Mouse (Mus musculus) T-helper 1 cell (primary cell): ENCODE results near the gene Cfl1.

Source experiments
- in situ Hi-C: fragments of 300-600 bp; cut with MboI, MseI; formaldehyde crosslinking; loops from one replicate; pipeline ENCODE4 v1.15.1; 2025; ENCODE audit warnings: high pct_unique_total_duplicates

Cfl1 gene

GRCm38 (mm10) chr19:5465037-5465436, 25.2 kb upstream of the Cfl1 start:
- in situ Hi-C loops, result no loop called here

DNA sequence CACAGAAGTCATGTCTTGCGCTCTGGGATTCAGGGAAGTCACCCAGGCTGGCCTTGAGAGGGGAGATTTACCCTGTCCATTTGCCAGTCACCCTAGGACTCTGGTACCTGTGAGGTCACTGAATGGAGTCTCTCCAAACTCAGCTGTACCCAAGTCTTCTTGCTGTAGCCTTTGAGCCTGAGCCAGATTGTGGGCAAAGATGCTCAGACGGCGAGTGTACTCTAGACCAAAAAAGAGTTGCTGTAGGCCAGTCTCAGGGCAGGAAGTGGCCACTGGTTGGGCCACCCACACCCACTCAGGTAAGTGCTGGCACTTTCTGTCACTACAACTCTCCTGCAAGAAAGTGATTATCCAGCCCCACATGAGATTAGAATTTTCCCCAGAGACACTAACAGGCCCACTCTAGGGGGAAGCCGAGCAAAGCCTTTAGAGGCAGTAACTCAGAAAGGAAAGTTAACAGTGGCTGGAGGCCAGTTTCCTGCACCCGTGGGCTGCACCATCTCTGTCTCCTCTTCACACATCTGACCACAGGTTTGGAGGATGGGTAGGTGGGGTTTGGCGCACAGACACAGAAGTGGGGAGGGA, 23.2 kb upstream of the Cfl1 start:
- in situ Hi-C loops, result no loop called here

GRCm38 (mm10) chr19:5468374-5468773, 21.9 kb upstream of the Cfl1 start, which contains the start of gene Ctsw:
TSS of gene Ctsw (minus strand) at chr19:5468507.
- in situ Hi-C loops, result no loop called here

DNA sequence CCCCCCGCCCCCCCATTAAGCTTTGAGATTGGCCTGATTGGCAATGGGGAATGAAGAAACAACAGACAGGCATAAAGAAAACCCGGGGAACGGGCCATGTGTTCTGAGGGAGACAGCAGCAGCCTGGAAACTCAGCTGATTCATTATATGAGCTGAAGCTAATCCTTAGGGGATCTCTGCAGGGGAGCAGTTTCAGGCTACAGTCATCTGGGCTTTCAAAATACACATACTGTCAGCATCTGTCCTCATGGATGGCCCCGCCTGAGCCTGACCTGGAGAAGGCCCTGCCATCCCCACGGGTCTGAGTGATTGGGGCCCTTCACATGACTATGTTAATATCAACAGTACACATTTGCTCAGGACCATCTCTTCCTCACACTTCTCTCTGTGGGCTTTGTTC, 18.4 kb upstream of the Cfl1 start:
- in situ Hi-C loops, result no loop called here

GRCm38 (mm10) chr19:5472857-5473256, 17.4 kb upstream of the Cfl1 start:
- in situ Hi-C loops, result no loop called here

GRCm38 (mm10) chr19:5473720-5474119, 16.5 kb upstream of the Cfl1 start, which contains the start of gene Efemp2:
TSS of gene Efemp2 (plus strand) at chr19:5473954.
- in situ Hi-C loops, result no loop called here

GRCm38 (mm10) chr19:5474281-5475068, 15.8 kb upstream of the Cfl1 start:
- in situ Hi-C loops, result no loop called here

- in situ Hi-C loops, result no loop called here
These were observed 15.1 kb upstream of the Cfl1 start for GRCm38 (mm10) chr19:5475069-5475714.

DNA sequence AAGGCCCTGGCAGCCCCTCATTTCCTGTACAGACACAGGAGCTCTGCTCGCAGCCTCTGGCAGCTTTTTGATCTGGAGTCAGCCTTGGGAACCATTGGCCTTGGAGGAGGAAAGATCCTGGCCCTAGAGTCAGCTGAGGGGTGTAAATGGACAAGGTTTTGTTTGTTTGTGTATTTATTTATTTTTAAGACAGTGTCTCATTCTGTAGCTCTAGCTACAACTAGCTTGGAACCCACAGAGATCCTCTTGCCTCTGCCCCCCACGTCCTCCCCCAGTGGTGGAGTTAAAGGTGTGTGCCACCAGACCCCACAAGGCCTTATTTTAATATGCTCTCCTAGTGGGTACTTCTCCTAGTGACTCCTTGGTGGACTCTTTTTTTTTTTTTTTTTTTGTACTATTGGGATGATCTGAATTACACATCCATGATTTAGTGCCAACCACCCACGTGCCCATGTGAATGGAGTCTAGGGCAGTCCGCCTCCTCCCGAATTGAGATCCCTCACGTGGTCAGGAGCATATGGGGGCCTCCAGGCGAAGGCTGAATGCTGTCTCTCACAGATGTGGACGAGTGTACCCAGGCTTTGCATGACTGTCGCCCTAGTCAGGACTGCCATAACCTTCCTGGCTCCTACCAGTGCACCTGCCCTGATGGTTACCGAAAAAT, 13.1 kb upstream of the Cfl1 start:
- in situ Hi-C loops, result no loop called here

GRCm38 (mm10) chr19:5477668-5478300, 12.5 kb upstream of the Cfl1 start:
- in situ Hi-C loops, result no loop called here

DNA sequence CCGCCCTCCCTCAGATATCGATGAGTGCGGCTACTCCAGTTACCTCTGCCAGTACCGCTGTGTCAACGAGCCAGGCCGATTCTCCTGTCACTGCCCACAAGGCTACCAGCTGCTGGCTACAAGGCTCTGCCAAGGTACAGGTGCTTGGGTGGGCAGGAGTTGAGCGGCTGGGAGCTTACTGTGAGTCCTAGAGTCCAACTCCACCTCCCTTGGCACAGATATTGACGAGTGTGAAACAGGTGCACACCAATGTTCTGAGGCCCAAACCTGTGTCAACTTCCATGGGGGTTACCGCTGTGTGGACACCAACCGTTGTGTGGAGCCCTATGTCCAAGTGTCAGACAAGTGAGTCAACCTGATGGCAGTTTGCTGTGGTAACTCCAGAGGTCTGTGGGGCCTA, 10.2 kb upstream of the Cfl1 start:
- in situ Hi-C loops, result no loop called here

DNA sequence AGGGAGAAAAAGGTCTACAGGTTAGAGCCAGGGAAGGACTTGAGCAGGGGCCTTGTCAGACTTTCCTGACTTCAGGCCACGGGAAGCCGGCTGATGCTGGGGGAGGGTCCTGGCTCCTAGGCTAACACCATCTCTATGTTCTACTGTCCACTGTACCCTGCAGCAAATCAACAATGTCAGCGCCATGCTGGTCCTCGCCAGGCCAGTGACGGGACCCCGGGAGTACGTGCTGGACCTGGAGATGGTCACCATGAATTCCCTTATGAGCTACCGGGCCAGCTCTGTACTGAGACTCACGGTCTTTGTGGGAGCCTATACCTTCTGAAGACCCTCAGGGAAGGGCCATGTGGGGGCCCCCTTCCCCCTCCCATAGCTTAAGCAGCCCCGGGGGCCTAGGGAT, 8.9 kb upstream of the Cfl1 start:
- in situ Hi-C loops, result no loop called here

- in situ Hi-C loops, result no loop called here
These were observed 6.6 kb upstream of the Cfl1 start for GRCm38 (mm10) chr19:5483386-5484359.

DNA sequence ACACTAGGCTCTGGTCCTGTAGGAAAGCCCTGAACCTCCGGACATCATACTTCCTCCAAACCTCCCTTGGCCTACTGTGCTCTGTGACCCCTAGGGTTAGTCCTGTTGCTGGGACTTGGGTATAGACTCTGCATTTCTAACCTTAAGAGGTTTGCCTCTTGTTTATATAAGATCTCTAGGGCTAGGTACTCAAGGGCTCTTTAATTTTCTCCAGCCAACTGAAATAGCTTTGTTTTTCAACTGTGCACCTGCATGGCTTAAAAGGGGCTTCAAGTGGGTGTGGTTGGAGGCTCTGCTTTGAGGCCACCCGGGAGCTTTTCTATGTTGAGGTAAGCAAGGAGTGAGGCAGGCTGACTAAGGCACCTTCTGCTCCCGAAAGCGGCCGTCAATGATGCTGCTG, 5.8 kb upstream of the Cfl1 start:
- in situ Hi-C loops, result no loop called here

- in situ Hi-C loops, result no loop called here
These were observed 4.9 kb upstream of the Cfl1 start for GRCm38 (mm10) chr19:5485371-5485770.

GRCm38 (mm10) chr19:5485821-5486220, 4.4 kb upstream of the Cfl1 start:
- in situ Hi-C loops, result no loop called here

GRCm38 (mm10) chr19:5486286-5486685, 4.0 kb upstream of the Cfl1 start:
- in situ Hi-C loops, result no loop called here

GRCm38 (mm10) chr19:5486771-5487170, 3.5 kb upstream of the Cfl1 start:
- in situ Hi-C loops, result no loop called here

DNA sequence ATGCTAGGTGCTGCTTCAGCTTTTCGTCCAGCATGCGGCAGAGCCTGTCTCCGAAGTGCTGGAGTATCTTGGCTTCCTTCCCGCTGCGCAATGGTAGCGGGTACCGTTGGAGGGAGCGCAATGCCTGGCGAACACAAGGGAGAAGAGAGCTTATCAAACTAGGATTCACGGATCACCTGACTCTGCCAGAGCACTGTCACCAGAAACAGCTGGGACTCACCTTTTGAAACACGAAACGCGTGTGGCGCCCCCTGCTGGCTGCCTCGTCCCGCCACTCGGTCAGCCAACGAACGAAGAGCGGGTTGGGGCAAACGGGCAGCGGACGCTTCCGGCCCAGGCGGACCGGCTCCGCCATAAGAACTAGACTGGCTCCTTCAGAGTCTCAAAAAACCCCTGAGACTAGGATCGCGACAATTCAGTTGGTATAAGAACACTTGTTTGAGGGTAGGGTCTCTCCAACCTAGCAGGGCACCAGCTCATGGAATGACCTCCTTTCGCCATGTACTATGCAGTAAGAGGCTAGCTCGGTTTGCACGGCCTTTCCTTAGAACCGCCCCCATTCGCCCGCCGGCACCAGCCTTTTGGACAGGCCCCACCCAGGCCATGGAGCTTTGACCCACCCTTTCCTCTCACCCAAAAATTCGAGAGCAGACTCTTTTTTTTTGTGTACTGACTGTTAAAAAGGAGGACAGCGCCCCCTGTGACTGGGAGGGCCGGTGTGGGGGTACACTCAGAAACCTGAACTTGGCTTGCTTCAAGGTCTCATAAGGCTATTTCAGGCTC, 2.3 kb upstream of the Cfl1 start, which contains the start of gene Mus81:
TSS of gene Mus81 (minus strand) at position 635 of the 783 bp plus-strand sequence.
- in situ Hi-C loops, result no loop called here
